Mouse (Mus musculus) testis, adult 2 months (tissue): Measurements from ENCODE around the gene Ap1s3. TPM values are rescaled to one million over a fixed set of nuclear protein-coding genes. Genes with fewer than 3 reads are reported as not detected.
A peak's percentile ranks its signal among the peaks of the same experiment; 100 is the strongest.

ENCODE experiments used
- H3K27ac ChIP-seq: fragments of 200-500 bp; 2 replicates; pipeline ENCODE4 v1.5.1; 2012; ENCODE audit warnings: low read depth, low read length; ENCODE audit not compliant: control insufficient read depth, insufficient read depth
- H3K27me3 ChIP-seq: fragments of 200-500 bp; 2 replicates; pipeline ENCODE4 v1.6.1; 2012; ENCODE audit warnings: mild to moderate bottlenecking, low read length, moderate library complexity; ENCODE audit not compliant: control insufficient read depth, insufficient read depth
- H3K36me3 ChIP-seq: fragments of 200-500 bp; 2 replicates; pipeline ENCODE4 v1.6.1; 2012; ENCODE audit warnings: mild to moderate bottlenecking, low read length; ENCODE audit not compliant: control insufficient read depth, insufficient read depth
- H3K4me1 ChIP-seq: fragments of 200-500 bp; 2 replicates; pipeline ENCODE4 v1.6.1; 2012; ENCODE audit warnings: low read length; ENCODE audit not compliant: control insufficient read depth, insufficient read depth
- H3K4me3 ChIP-seq: fragments of 200-500 bp; 2 replicates; pipeline ENCODE4 v1.5.1; 2012; ENCODE audit warnings: low read depth, mild to moderate bottlenecking, low read length, moderate library complexity, mixed read lengths; ENCODE audit not compliant: control insufficient read depth
- CTCF ChIP-seq: fragments of 200-500 bp; IDR thresholded peaks from 2 replicates; pipeline ENCODE4 v1.5.1; 2012; ENCODE audit warnings: low read depth, mild to moderate bottlenecking, inconsistent platforms, low read length, moderate library complexity; ENCODE audit not compliant: control insufficient read depth, insufficient read depth, insufficient replicate concordance
- POLR2A ChIP-seq: fragments of 200-500 bp; IDR thresholded peaks from 2 replicates; pipeline ENCODE4 v1.6.1; 2012; ENCODE audit warnings: low read depth, mild to moderate bottlenecking, inconsistent platforms, low read length, moderate library complexity; ENCODE audit not compliant: control insufficient read depth
- polyA plus RNA-seq: library from polyadenylated mRNA; depleted of rRNA; stranded (reverse); fragments of >200 nt; gene quantifications from 2 replicates; pipeline ENCODE4 v1.2.3, GENCODE M21; 2012

Gene Ap1s3
- polyA plus RNA-seq, 1 experiment: 0.84 TPM

- Histone ChIP-seq H3K27me3 (no peaks in the 10 kb centered on the region), H3K27ac (no peak overlapping the region), H3K36me3 (no peaks in the 10 kb centered on the region), H3K4me1 (peaks cover 3% of the 10 kb centered on the region), H3K4me3 (no peak overlapping the region)
- no peak for TF ChIP-seq CTCF
- no peak for TF ChIP-seq POLR2A
Observed at GRCm38 (mm10) chr1:79641355-79641754, 30.4 kb downstream of the Ap1s3 start.

- Histone ChIP-seq H3K4me3 (no peak overlapping the region), H3K27ac (no peak overlapping the region), H3K36me3 (no peaks in the 10 kb centered on the region), H3K4me1 (peaks cover 3% of the 10 kb centered on the region), H3K27me3 (no peaks in the 10 kb centered on the region)
- TF ChIP-seq CTCF: peak; percentile 56; the same call in 1 of the 2 replicates
- no peak for TF ChIP-seq POLR2A
Observed at GRCm38 (mm10) chr1:79640151-79640550, 31.6 kb downstream of the Ap1s3 start.

- no peak overlapping the region for H3K27ac ChIP-seq
- no peaks in the 10 kb centered on the region for H3K36me3 ChIP-seq
- TF ChIP-seq POLR2A (no peak), CTCF (no peak)
- H3K4me1 ChIP-seq: peaks cover 3% of the 10 kb centered on the region
- no peaks in the 10 kb centered on the region for H3K27me3 ChIP-seq
- no peak overlapping the region for H3K4me3 ChIP-seq
Observed at GRCm38 (mm10) chr1:79639683-79640082, 32.1 kb downstream of the Ap1s3 start.

GRCm38 (mm10) chr1:79639107-79639506 lies 32.7 kb downstream of the Ap1s3 start:
- H3K27me3 ChIP-seq: no peaks in the 10 kb centered on the region
- H3K27ac ChIP-seq: no peak overlapping the region
- no peaks in the 10 kb centered on the region for H3K36me3 ChIP-seq
- TF ChIP-seq POLR2A (no peak), CTCF (no peak)
- H3K4me3 ChIP-seq: no peak overlapping the region
- peaks cover 3% of the 10 kb centered on the region for H3K4me1 ChIP-seq

- H3K27ac ChIP-seq: no peak overlapping the region
- no peak overlapping the region for H3K4me3 ChIP-seq
- H3K36me3 ChIP-seq: no peaks in the 10 kb centered on the region
- TF ChIP-seq POLR2A (no peak), CTCF (no peak)
- no peaks in the 10 kb centered on the region for H3K27me3 ChIP-seq
- H3K4me1 ChIP-seq: peaks cover 3% of the 10 kb centered on the region
Observed at GRCm38 (mm10) chr1:79637768-79638167, 34.0 kb downstream of the Ap1s3 start.

GRCm38 (mm10) chr1:79631521-79631920 lies 40.3 kb downstream of the Ap1s3 start:
- H3K36me3 ChIP-seq: no peaks in the 10 kb centered on the region
- no peaks in the 10 kb centered on the region for H3K4me1 ChIP-seq
- no peaks in the 10 kb centered on the region for H3K27me3 ChIP-seq
- TF ChIP-seq POLR2A (no peak), CTCF (no peak)
- H3K27ac ChIP-seq: no peak overlapping the region
- no peak overlapping the region for H3K4me3 ChIP-seq

GRCm38 (mm10) chr1:79629726-79630125 lies 42.0 kb downstream of the Ap1s3 start:
- Histone ChIP-seq H3K27ac (no peak overlapping the region), H3K27me3 (no peaks in the 10 kb centered on the region), H3K4me3 (no peak overlapping the region), H3K36me3 (no peaks in the 10 kb centered on the region), H3K4me1 (no peaks in the 10 kb centered on the region)
- no peak for TF ChIP-seq CTCF
- no peak for TF ChIP-seq POLR2A

GRCm38 (mm10) chr1:79626140-79626539 lies 45.6 kb downstream of the Ap1s3 start:
- no peaks in the 10 kb centered on the region for H3K27me3 ChIP-seq
- no peak overlapping the region for H3K27ac ChIP-seq
- no peak overlapping the region for H3K4me3 ChIP-seq
- H3K4me1 ChIP-seq: no peaks in the 10 kb centered on the region
- TF ChIP-seq CTCF (no peak), POLR2A (no peak)
- H3K36me3 ChIP-seq: no peaks in the 10 kb centered on the region
